In the genomic region with DNA sequence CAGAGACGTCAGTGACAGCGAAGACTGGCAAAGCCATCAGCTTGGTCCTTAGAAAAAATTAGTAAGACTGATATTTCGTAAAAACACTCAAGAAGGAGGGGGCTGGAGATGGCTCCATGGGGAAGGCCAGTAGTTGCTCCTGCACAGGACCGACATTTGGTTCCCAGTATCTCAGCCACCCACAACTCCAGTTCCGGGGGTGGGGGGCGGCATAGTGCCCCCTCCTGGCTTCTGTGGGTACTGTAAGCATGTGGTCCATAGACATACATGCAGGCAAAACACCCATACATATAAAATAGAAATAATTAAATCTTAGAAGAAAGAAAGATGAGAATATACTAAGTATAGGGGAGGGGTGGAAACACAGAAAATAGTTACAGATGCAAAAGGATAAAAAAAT, we compare ENCODE assay signal across 16 mouse cellular contexts.
DNase-seq lines count a peak whose midpoint lies in the region; TF ChIP-seq lines count a peak whose summit lies in the region.
"Had no signal": no experiment of that assay in that cellular context is flagged by ENCODE, and none has a peak within 500 bp of the region (broad histone marks: within the 10 kb centered on the region; RNA-seq: fewer than 3 reads in every experiment).

No protein-coding gene starts in this region.

- H3K36me3 ChIP-seq in heart, adult 2 months (ENCODE audit: control insufficient read depth, insufficient read depth, low read length), result no peaks in the 10 kb centered on the region
- H3K36me3 ChIP-seq in testis, adult 2 months (ENCODE audit: control insufficient read depth, insufficient read depth, low read length), result no peaks in the 10 kb centered on the region
- no peaks in the 10 kb centered on the region for H3K36me3 ChIP-seq in small intestine, adult 2 months (ENCODE audit: control insufficient read depth, insufficient read depth, low read length)
- H3K36me3 ChIP-seq in limb, embryonic 10.5 days, result no peaks in the 10 kb centered on the region
- H3K36me3 ChIP-seq: embryonic facial prominence, embryonic 12.5 days; heart, embryonic 13.5 days; limb, embryonic 13.5 days; midbrain, embryonic 12.5 days had no signal

- no peak overlapping the region for H3K4me3 ChIP-seq in heart, adult 2 months
- H3K4me3 ChIP-seq in testis, adult 2 months (ENCODE audit: control insufficient read depth, low read depth, low read length), result peak overlapping the region; percentile 60
- no peak overlapping the region for H3K4me3 ChIP-seq in small intestine, adult 2 months (ENCODE audit: low read depth, low read length)
- H3K4me3 ChIP-seq in limb, embryonic 10.5 days, result no peak overlapping the region
- H3K4me3 ChIP-seq: embryonic facial prominence, embryonic 12.5 days; heart, embryonic 13.5 days; limb, embryonic 13.5 days; midbrain, embryonic 12.5 days had no signal

- no peaks in the 10 kb centered on the region for H3K9me3 ChIP-seq in limb, embryonic 10.5 days (replicated peaks)
- H3K9me3 ChIP-seq: embryonic facial prominence, embryonic 12.5 days; heart, embryonic 13.5 days; limb, embryonic 13.5 days; midbrain, embryonic 12.5 days had no signal

- no peak overlapping the region for H3K27ac ChIP-seq in heart, adult 2 months
- no peak overlapping the region for H3K27ac ChIP-seq in testis, adult 2 months (ENCODE audit: control insufficient read depth, insufficient read depth, low read depth, low read length)
- H3K27ac ChIP-seq in small intestine, adult 2 months (ENCODE audit: insufficient read depth, low read depth, low read length), result no peak overlapping the region
- no peak overlapping the region for H3K27ac ChIP-seq in limb, embryonic 10.5 days
- H3K27ac ChIP-seq: embryonic facial prominence, embryonic 12.5 days; heart, embryonic 13.5 days; limb, embryonic 13.5 days; midbrain, embryonic 12.5 days had no signal

- no peaks in the 10 kb centered on the region for H3K79me2 ChIP-seq in heart, adult 2 months (replicated peaks; ENCODE audit: control insufficient read depth, insufficient read depth, low read length)

- no peaks in the 10 kb centered on the region for H3K4me1 ChIP-seq in heart, adult 2 months (ENCODE audit: control insufficient read depth, insufficient read depth, low read length)
- H3K4me1 ChIP-seq in testis, adult 2 months (ENCODE audit: control insufficient read depth, insufficient read depth, low read length), result peaks cover 6% of the 10 kb centered on the region
- no peaks in the 10 kb centered on the region for H3K4me1 ChIP-seq in small intestine, adult 2 months (ENCODE audit: control insufficient read depth, insufficient read depth, insufficient read length, low read length)
- no peaks in the 10 kb centered on the region for H3K4me1 ChIP-seq in limb, embryonic 10.5 days
- H3K4me1 ChIP-seq: embryonic facial prominence, embryonic 12.5 days; limb, embryonic 13.5 days had no signal

- DNase-seq in heart, adult 2 months, result no peak
- DNase-seq in heart, postnatal 14 days, result no peak
- no peak for DNase-seq in testis, postnatal 10 days (ENCODE audit: low spot score)
- peak; percentile 12 for DNase-seq in MEL-GATA-1-ER (ENCODE audit: extremely low read depth, low read depth)
- DNase-seq in limb, embryonic 10.5 days (ENCODE audit: low spot score), result no peak
- no peak for DNase-seq in left cerebral cortex, postnatal 14 days (ENCODE audit: low spot score in 2 of 2)
- DNase-seq: cerebellum, adult 9-11 months; gastrocnemius, postnatal 14 days; kidney, adult 8-10 months; lung, postnatal 10 days had no signal

- WGBS in heart, adult 2 months, result 58% methylated on average over 6 of the region's 6 CpGs
- WGBS in small intestine, adult 2 months, result 67% methylated on average over 6 of the region's 6 CpGs
- WGBS in limb, embryonic 10.5 days, result 61% methylated on average over 6 of the region's 6 CpGs

- H3K9ac ChIP-seq in heart, adult 2 months (ENCODE audit: low read depth, low read length), result no peak overlapping the region
- H3K9ac ChIP-seq: embryonic facial prominence, embryonic 12.5 days; heart, embryonic 13.5 days; limb, embryonic 13.5 days; midbrain, embryonic 12.5 days had no signal

- intact Hi-C loops in heart, adult 2 months (cut with DNase I), result no loop called here
- intact Hi-C loops in heart, postnatal 14 days (cut with DNase I), result no loop called here
- intact Hi-C loops in left cerebral cortex, postnatal 14 days (cut with DNase I), result no loop called here

- TF ChIP-seq CTCF in heart, adult 2 months (IDR thresholded peaks at IDR 0.05), result peak; percentile 65
- TF ChIP-seq CTCF in testis, adult 2 months (IDR thresholded peaks at IDR 0.05; ENCODE audit: control insufficient read depth, insufficient read depth, insufficient replicate concordance, low read depth, low read length), result peak; percentile 55; the same call in 1 of the 2 replicates
- TF ChIP-seq CTCF in small intestine, adult 2 months (IDR thresholded peaks at IDR 0.05; ENCODE audit: extremely low read depth, insufficient read length, insufficient replicate concordance, low read depth, low read length), result peak; percentile 50; the same call in 1 of the 2 replicates

- H3K27me3 ChIP-seq in heart, adult 2 months (ENCODE audit: control insufficient read depth, insufficient read depth, low read length), result no peaks in the 10 kb centered on the region
- H3K27me3 ChIP-seq in testis, adult 2 months (ENCODE audit: control insufficient read depth, insufficient read depth, low read length), result no peaks in the 10 kb centered on the region
- no peaks in the 10 kb centered on the region for H3K27me3 ChIP-seq in small intestine, adult 2 months (ENCODE audit: control insufficient read depth, insufficient read depth, low read length)
- no peaks in the 10 kb centered on the region for H3K27me3 ChIP-seq in limb, embryonic 10.5 days (ENCODE audit: low read depth, poor library complexity, severe bottlenecking)
- H3K27me3 ChIP-seq: embryonic facial prominence, embryonic 12.5 days; limb, embryonic 13.5 days had no signal

- TF ChIP-seq POLR2A in heart, adult 2 months (IDR thresholded peaks at IDR 0.05; ENCODE audit: insufficient read depth, low read depth, low read length), result no peak
- no peak for TF ChIP-seq POLR2A in testis, adult 2 months (IDR thresholded peaks at IDR 0.05; ENCODE audit: control insufficient read depth, low read depth, low read length)
- TF ChIP-seq POLR2A in small intestine, adult 2 months (IDR thresholded peaks at IDR 0.05; ENCODE audit: low read depth, low read length), result no peak

- TF ChIP-seq EP300 in heart, adult 2 months (IDR thresholded peaks at IDR 0.05; ENCODE audit: insufficient read depth, low read depth, low read length), result no peak
